Mouse (Mus musculus) embryonic facial prominence, embryonic 12.5 days (tissue): Measurements from ENCODE around the gene Klb. TPM values are rescaled to one million over a fixed set of nuclear protein-coding genes. Genes with fewer than 3 reads are reported as not detected.

Source experiments
- ATAC-seq: fragments of 200-750 bp; cut with Nextera tagmentation; 2 replicates; pipeline ENCODE4 v1.8.0; 2017; ENCODE audit not compliant: insufficient number of reproducible peaks, insufficient read depth, low FRiP score, low TSS enrichment
- H3K27ac ChIP-seq: fragments of 300-500 bp; sonication (generic); 2 replicates; pipeline ENCODE4 v1.5.1; 2016; ENCODE audit warnings: mild to moderate bottlenecking
- H3K27me3 ChIP-seq: fragments of 300-500 bp; sonication (generic); 2 replicates; pipeline ENCODE4 v1.6.1; 2016; ENCODE audit warnings: mild to moderate bottlenecking, moderate library complexity
- H3K36me3 ChIP-seq: fragments of 300-500 bp; sonication (generic); 2 replicates; pipeline ENCODE4 v1.6.1; 2016; ENCODE audit warnings: mild to moderate bottlenecking
- H3K4me1 ChIP-seq: fragments of 300-500 bp; sonication (generic); 2 replicates; pipeline ENCODE4 v1.6.1; 2016
- H3K4me2 ChIP-seq: fragments of 300-500 bp; sonication (generic); replicated peaks from 2 replicates; pipeline ENCODE4 v1.6.1; 2016; ENCODE audit warnings: mild to moderate bottlenecking, moderate library complexity
- H3K4me3 ChIP-seq: fragments of 300-500 bp; sonication (generic); 2 replicates; pipeline ENCODE4 v1.5.1; 2016; ENCODE audit warnings: mild to moderate bottlenecking
- H3K9ac ChIP-seq: fragments of 300-500 bp; sonication (generic); 2 replicates; pipeline ENCODE4 v1.6.1; 2016; ENCODE audit warnings: mild to moderate bottlenecking, moderate library complexity
- H3K9me3 ChIP-seq: fragments of 300-500 bp; sonication (generic); 2 replicates; pipeline ENCODE4 v1.6.1; 2016; ENCODE audit warnings: mild to moderate bottlenecking, moderate library complexity
- WGBS: fragments of 180-500 bp; shearing (Covaris S2); methylation state at CpG from one replicate; pipeline ENCODE4 v1.1.7; 2016; 5-methylcytosine and 5-hydroxymethylcytosine counted together
- polyA plus RNA-seq: library from polyadenylated mRNA; unstranded; fragments of >200 nt; fragmentation: Nextera tagmentation; extraction: Ambion mirVana; gene quantifications from 2 replicates; pipeline ENCODE4 v1.2.1, GENCODE M21; 2016

Gene Klb
- polyA plus RNA-seq, 1 experiment from 2014 or later = 0.10 TPM

- Histone ChIP-seq H3K36me3 (no peaks in the 10 kb centered on the region), H3K4me3 (no peak overlapping the region), H3K4me1 (no peaks in the 10 kb centered on the region)
These were observed 26.6 kb downstream of the Klb start for GRCm38 (mm10) chr5:65374746-65375145.

GRCm38 (mm10) chr5:65385704-65386103, 37.6 kb downstream of the Klb start:
- no peak overlapping the region for H3K4me2 ChIP-seq
- no peaks in the 10 kb centered on the region for H3K27me3 ChIP-seq
- H3K27ac ChIP-seq = no peak overlapping the region
- peaks cover 10% of the 10 kb centered on the region for H3K4me1 ChIP-seq
- H3K9me3 ChIP-seq = no peaks in the 10 kb centered on the region
- no peak for ATAC-seq
- H3K4me3 ChIP-seq = no peak overlapping the region
- WGBS = 61% methylated on average over 2 of the region's 2 CpGs
- no peak overlapping the region for H3K9ac ChIP-seq
- H3K36me3 ChIP-seq = peaks cover 35% of the 10 kb centered on the region

More at GRCm38 (mm10) chr5:65374746-65375145, 26.6 kb downstream of the Klb start:
- Histone ChIP-seq H3K9me3 (no peaks in the 10 kb centered on the region), H3K27ac (no peak overlapping the region), H3K9ac (no peak overlapping the region), H3K27me3 (no peaks in the 10 kb centered on the region), H3K4me2 (no peak overlapping the region)
- WGBS = 81% methylated on average over 7 of the region's 7 CpGs
- no peak for ATAC-seq

GRCm38 (mm10) chr5:65387008-65387867, 39.1 kb downstream of the Klb start:
- no peak overlapping the region for H3K9ac ChIP-seq
- H3K4me2 ChIP-seq = no peak overlapping the region
- H3K27me3 ChIP-seq = no peaks in the 10 kb centered on the region
- H3K4me1 ChIP-seq = peaks cover 10% of the 10 kb centered on the region
- no peak overlapping the region for H3K4me3 ChIP-seq
- no peak overlapping the region for H3K27ac ChIP-seq
- no peak for ATAC-seq
- WGBS = 79% methylated on average over 6 of the region's 6 CpGs
- H3K36me3 ChIP-seq = peaks cover 35% of the 10 kb centered on the region
- H3K9me3 ChIP-seq = no peaks in the 10 kb centered on the region

- peak within 1 kb of the TSS; percentile 99 for H3K9ac ChIP-seq
- no peaks in the 10 kb centered on the region for H3K9me3 ChIP-seq
- WGBS = under 1% methylated on average over 83 of the region's 83 CpGs
- H3K36me3 ChIP-seq = peaks cover 45% of the 10 kb centered on the region
- peak within 1 kb of the TSS; percentile 99 for H3K4me3 ChIP-seq
- peak within 1 kb of the TSS; percentile 92 for H3K27ac ChIP-seq
- no peaks in the 10 kb centered on the region for H3K27me3 ChIP-seq
- peaks cover 10% of the 10 kb centered on the region for H3K4me1 ChIP-seq
- H3K4me2 ChIP-seq = peak within 1 kb of the TSS; percentile 88
- peak; percentile 91 for ATAC-seq
These were observed 42.8 kb downstream of the Klb start, which contains the start of the genes Rpl9 and Lias for GRCm38 (mm10) chr5:65390648-65391644. Rpl9 (minus strand) TSS chr5:65391444. Lias (plus strand) TSS chr5:65391497.

- ATAC-seq = no peak
- Histone ChIP-seq H3K9me3 (no peaks in the 10 kb centered on the region), H3K4me1 (peaks cover 10% of the 10 kb centered on the region), H3K27ac (peak overlapping the region; percentile 92), H3K27me3 (no peaks in the 10 kb centered on the region), H3K4me3 (peak overlapping the region; percentile 99), H3K4me2 (peak overlapping the region; percentile 60), H3K36me3 (peaks cover 53% of the 10 kb centered on the region), H3K9ac (peak overlapping the region; percentile 99)
- WGBS = 4% methylated on average over 12 of the region's 12 CpGs
These were observed 43.6 kb downstream of the Klb start for GRCm38 (mm10) chr5:65391753-65392152.

- H3K36me3 ChIP-seq = peaks cover 44% of the 10 kb centered on the region
- WGBS = 87% methylated on average over 7 of the region's 7 CpGs
- ATAC-seq = no peak
These were observed 46.3 kb downstream of the Klb start for GRCm38 (mm10) chr5:65394425-65394824.

GRCm38 (mm10) chr5:65401251-65401994, 53.3 kb downstream of the Klb start:
- Histone ChIP-seq H3K9ac (no peak overlapping the region), H3K27me3 (no peaks in the 10 kb centered on the region), H3K4me1 (no peaks in the 10 kb centered on the region), H3K36me3 (peaks cover 71% of the 10 kb centered on the region), H3K27ac (no peak overlapping the region), H3K4me2 (no peak overlapping the region), H3K9me3 (no peaks in the 10 kb centered on the region), H3K4me3 (no peak overlapping the region)
- ATAC-seq = no peak
- WGBS = 31% methylated on average over 2 of the region's 2 CpGs

More at GRCm38 (mm10) chr5:65394425-65394824, 46.3 kb downstream of the Klb start:
- no peak overlapping the region for H3K27ac ChIP-seq
- H3K4me2 ChIP-seq = no peak overlapping the region
- H3K27me3 ChIP-seq = no peaks in the 10 kb centered on the region
- peaks cover 9% of the 10 kb centered on the region for H3K4me1 ChIP-seq
- no peaks in the 10 kb centered on the region for H3K9me3 ChIP-seq
- H3K9ac ChIP-seq = no peak overlapping the region
- no peak overlapping the region for H3K4me3 ChIP-seq

- WGBS = 47% methylated on average over 12 of the region's 12 CpGs
- H3K4me1 ChIP-seq = no peaks in the 10 kb centered on the region
- no peak overlapping the region for H3K4me3 ChIP-seq
- H3K9ac ChIP-seq = no peak overlapping the region
- no peak overlapping the region for H3K4me2 ChIP-seq
- no peak for ATAC-seq
- H3K27ac ChIP-seq = no peak overlapping the region
- H3K27me3 ChIP-seq = no peaks in the 10 kb centered on the region
- peaks cover 56% of the 10 kb centered on the region for H3K36me3 ChIP-seq
- no peaks in the 10 kb centered on the region for H3K9me3 ChIP-seq
These were observed 59.9 kb downstream of the Klb start for GRCm38 (mm10) chr5:65407989-65408388.

- WGBS = 17% methylated on average over 26 of the region's 26 CpGs
- peak; percentile 79 for ATAC-seq
- Histone ChIP-seq H3K4me2 (0 out of 2 replicates have a peak overlapping the region, but pooled peaks have one; percentile 13), H3K4me3 (no peak overlapping the region), H3K9ac (peak overlapping the region; percentile 11; the same call in 1 of the 2 replicates), H3K9me3 (no peaks in the 10 kb centered on the region), H3K4me1 (peaks cover 10% of the 10 kb centered on the region), H3K36me3 (peaks cover 59% of the 10 kb centered on the region), H3K27me3 (no peaks in the 10 kb centered on the region), H3K27ac (peak overlapping the region; percentile 90)
These were observed 67.7 kb downstream of the Klb start for GRCm38 (mm10) chr5:65415653-65416458.

- Histone ChIP-seq H3K36me3 (peaks cover 69% of the 10 kb centered on the region), H3K27ac (no peak overlapping the region), H3K9me3 (no peaks in the 10 kb centered on the region), H3K27me3 (no peaks in the 10 kb centered on the region), H3K9ac (no peak overlapping the region), H3K4me3 (no peak overlapping the region), H3K4me2 (no peak overlapping the region), H3K4me1 (peaks cover 10% of the 10 kb centered on the region)
- 75% methylated on average over 10 of the region's 10 CpGs for WGBS
- no peak for ATAC-seq
These were observed 71.0 kb downstream of the Klb start for GRCm38 (mm10) chr5:65419136-65419535.
